Mouse (Mus musculus): Measurements from ENCODE around the gene Pik3r4. TPM values are rescaled to one million over a fixed set of nuclear protein-coding genes. Genes with fewer than 3 reads are reported as not detected.

Pik3r4 gene
- polyA plus RNA-seq, 1 experiment = 10.9 TPM

DNA sequence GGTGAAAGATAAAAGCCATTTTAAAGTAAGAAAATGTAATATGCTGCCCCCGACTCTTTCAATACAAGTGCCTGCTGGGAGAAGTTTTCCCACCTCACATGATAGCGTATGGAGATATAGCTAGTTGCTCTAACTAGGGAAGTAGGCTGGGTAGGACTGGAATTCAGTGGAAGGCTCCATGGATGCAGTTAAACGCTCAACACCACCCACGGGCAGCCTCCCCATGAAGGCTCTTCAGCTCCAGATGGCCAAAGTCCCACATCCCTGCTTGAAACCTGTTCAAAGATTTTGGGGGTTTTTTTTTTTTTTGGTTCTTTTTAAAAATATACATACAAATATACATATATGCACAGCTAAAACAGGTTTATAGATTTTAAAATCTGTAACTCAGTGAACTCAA, 77.7 kb downstream of the Pik3r4 start:
- no peak overlapping the region for H3ac ChIP-seq (ENCODE audit: control insufficient read depth, insufficient read length)
- no peaks in the 10 kb centered on the region for H3K36me3 ChIP-seq (ENCODE audit: control insufficient read depth, insufficient read depth)
- no peak overlapping the region for H3K4me2 ChIP-seq (ENCODE audit: low read depth)
- H3K4me3 ChIP-seq = no peak overlapping the region
- no peaks in the 10 kb centered on the region for H3K79me2 ChIP-seq (ENCODE audit: control insufficient read depth, insufficient read depth)
- TF ChIP-seq MYOD1 (IDR thresholded peaks at IDR 0.05; ENCODE audit: control insufficient read depth in 1 of 3, insufficient read length in 2 of 3, low read depth in 2 of 3) = no peak
- TF ChIP-seq REST (IDR thresholded peaks at IDR 0.05; ENCODE audit: insufficient read depth, insufficient read length) = no peak
- H3K27me3 ChIP-seq (ENCODE audit: control insufficient read depth, insufficient read depth, insufficient read length) = no peaks in the 10 kb centered on the region

DNA sequence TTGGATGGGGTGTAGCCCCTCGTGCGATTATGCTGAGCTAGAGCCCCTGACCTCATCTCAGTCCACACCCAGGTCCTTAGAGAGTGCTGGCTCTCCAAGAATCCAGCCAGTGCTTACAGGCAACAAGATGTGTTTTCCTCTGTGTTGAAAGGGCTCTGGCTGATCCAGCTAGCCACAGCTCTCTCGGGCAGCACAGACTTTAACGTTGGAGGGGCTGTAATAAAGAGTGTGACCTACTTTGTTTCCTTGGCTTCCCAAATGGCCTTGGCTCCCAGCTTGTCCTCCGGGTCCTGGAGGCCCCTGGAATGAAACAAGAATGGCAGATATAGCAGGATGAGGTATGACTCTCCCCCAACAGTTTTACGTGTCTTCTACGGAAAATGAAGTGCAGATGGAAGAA, 89.2 kb downstream of the Pik3r4 start:
- Histone ChIP-seq H3K4me2 (ENCODE audit: low read depth) (no peak overlapping the region), H3K79me2 (ENCODE audit: control insufficient read depth, insufficient read depth) (no peaks in the 10 kb centered on the region), H3K36me3 (ENCODE audit: control insufficient read depth, insufficient read depth) (no peaks in the 10 kb centered on the region), H3K4me3 (no peak overlapping the region), H3ac (ENCODE audit: control insufficient read depth, insufficient read length) (no peak overlapping the region), H3K27me3 (ENCODE audit: control insufficient read depth, insufficient read depth, insufficient read length) (no peaks in the 10 kb centered on the region)
- TF ChIP-seq SRF (IDR thresholded peaks at IDR 0.05; ENCODE audit: control insufficient read depth, insufficient read length, low read depth) (no peak), POLR2A (IDR thresholded peaks at IDR 0.05; ENCODE audit: insufficient read length, low read depth) (no peak), MAX (IDR thresholded peaks at IDR 0.05; ENCODE audit: low read depth) (no peak), MYOG (IDR thresholded peaks at IDR 0.05; ENCODE audit: control insufficient read depth in 1 of 3, insufficient read depth in 1 of 3, insufficient read length in 2 of 3, low read depth in 2 of 3) (no peak), MYOD1 (IDR thresholded peaks at IDR 0.05; ENCODE audit: control insufficient read depth in 1 of 3, insufficient read length in 2 of 3, low read depth in 2 of 3) (no peak), REST (IDR thresholded peaks at IDR 0.05; ENCODE audit: insufficient read depth, insufficient read length) (no peak), TCF3 (IDR thresholded peaks at IDR 0.05; ENCODE audit: insufficient read length, low read depth) (no peak), CEBPB (IDR thresholded peaks at IDR 0.05; ENCODE audit: insufficient read depth, poor library complexity, severe bottlenecking) (no peak), POLR2AphosphoS2 (IDR thresholded peaks at IDR 0.05; ENCODE audit: insufficient read length, low read depth) (no peak), E2F4 (IDR thresholded peaks at IDR 0.05; ENCODE audit: insufficient read depth) (no peak), TCF12 (IDR thresholded peaks at IDR 0.05; ENCODE audit: insufficient read depth, poor library complexity, severe bottlenecking) (no peak)

DNA sequence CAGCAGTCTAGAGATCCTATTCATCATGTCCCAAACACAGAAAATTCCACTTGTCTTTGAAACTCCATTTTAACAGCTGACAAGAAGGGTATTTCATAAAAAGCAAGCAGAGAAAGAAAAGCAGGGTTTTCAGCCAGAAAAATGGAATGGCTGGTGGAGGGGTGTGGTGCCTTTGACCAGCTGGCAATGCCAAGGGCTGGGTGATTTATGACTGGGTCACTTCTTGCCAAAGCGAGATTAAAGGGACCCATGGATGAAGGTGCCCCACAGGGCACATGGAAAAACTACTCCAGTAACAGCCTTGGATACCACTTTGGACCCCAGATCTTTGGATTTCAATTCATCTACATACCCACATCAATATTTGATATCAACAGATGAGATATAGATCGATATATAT, 91.9 kb downstream of the Pik3r4 start:
- Histone ChIP-seq H3K27me3 (ENCODE audit: control insufficient read depth, insufficient read depth, insufficient read length) (no peaks in the 10 kb centered on the region), H3K36me3 (ENCODE audit: control insufficient read depth, insufficient read depth) (no peaks in the 10 kb centered on the region), H3ac (ENCODE audit: control insufficient read depth, insufficient read length) (no peak overlapping the region), H3K4me3 (no peak overlapping the region), H3K4me2 (ENCODE audit: low read depth) (no peak overlapping the region), H3K79me2 (ENCODE audit: control insufficient read depth, insufficient read depth) (no peaks in the 10 kb centered on the region)
- TF ChIP-seq POLR2AphosphoS2 (IDR thresholded peaks at IDR 0.05; ENCODE audit: insufficient read length, low read depth) = no peak
- TF ChIP-seq TCF3 (IDR thresholded peaks at IDR 0.05; ENCODE audit: insufficient read length, low read depth) = no peak
- no peak for TF ChIP-seq MYOG (IDR thresholded peaks at IDR 0.05; ENCODE audit: control insufficient read depth in 1 of 3, insufficient read depth in 1 of 3, insufficient read length in 2 of 3, low read depth in 2 of 3)
- no peak for TF ChIP-seq USF1 (IDR thresholded peaks at IDR 0.05; ENCODE audit: low read depth)
- TF ChIP-seq TCF12 (IDR thresholded peaks at IDR 0.05; ENCODE audit: insufficient read depth, poor library complexity, severe bottlenecking) = no peak
- no peak for TF ChIP-seq REST (IDR thresholded peaks at IDR 0.05; ENCODE audit: insufficient read depth, insufficient read length)
- TF ChIP-seq E2F4 (IDR thresholded peaks at IDR 0.05; ENCODE audit: insufficient read depth) = no peak
- TF ChIP-seq POLR2A (IDR thresholded peaks at IDR 0.05; ENCODE audit: insufficient read length, low read depth) = no peak
- no peak for TF ChIP-seq MAX (IDR thresholded peaks at IDR 0.05; ENCODE audit: low read depth)
- TF ChIP-seq SRF (IDR thresholded peaks at IDR 0.05; ENCODE audit: control insufficient read depth, insufficient read length, low read depth) = no peak
- no peak for TF ChIP-seq MYOD1 (IDR thresholded peaks at IDR 0.05; ENCODE audit: control insufficient read depth in 1 of 3, insufficient read length in 2 of 3, low read depth in 2 of 3)
- TF ChIP-seq CEBPB (IDR thresholded peaks at IDR 0.05; ENCODE audit: insufficient read depth, poor library complexity, severe bottlenecking) = no peak

DNA sequence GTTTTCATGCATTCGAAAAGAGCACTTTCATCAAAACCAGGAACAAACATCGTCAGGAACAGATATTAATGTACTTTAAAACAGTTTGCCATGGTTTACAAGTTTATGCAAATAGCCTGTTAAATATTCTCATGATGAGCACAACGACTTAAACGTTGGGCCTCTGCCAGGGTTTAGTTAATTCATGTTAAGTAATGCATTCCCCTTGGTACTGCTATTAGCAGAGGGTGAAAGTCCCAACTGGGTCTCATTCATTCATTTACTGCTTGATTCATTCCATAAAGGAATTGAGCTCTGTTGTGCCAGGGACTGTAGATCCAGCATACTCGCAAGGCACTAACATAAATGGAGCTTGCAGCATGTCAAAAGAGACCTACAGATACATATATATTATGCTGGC, 92.4 kb downstream of the Pik3r4 start:
- no peak overlapping the region for H3ac ChIP-seq (ENCODE audit: control insufficient read depth, insufficient read length)
- H3K4me3 ChIP-seq = no peak overlapping the region
- H3K79me2 ChIP-seq (ENCODE audit: control insufficient read depth, insufficient read depth) = no peaks in the 10 kb centered on the region
- TF ChIP-seq POLR2AphosphoS2 (IDR thresholded peaks at IDR 0.05; ENCODE audit: insufficient read length, low read depth) (no peak), USF1 (IDR thresholded peaks at IDR 0.05; ENCODE audit: low read depth) (no peak), MAX (IDR thresholded peaks at IDR 0.05; ENCODE audit: low read depth) (no peak), REST (IDR thresholded peaks at IDR 0.05; ENCODE audit: insufficient read depth, insufficient read length) (no peak), CEBPB (IDR thresholded peaks at IDR 0.05; ENCODE audit: insufficient read depth, poor library complexity, severe bottlenecking) (no peak), E2F4 (IDR thresholded peaks at IDR 0.05; ENCODE audit: insufficient read depth) (no peak)
- no peaks in the 10 kb centered on the region for H3K36me3 ChIP-seq (ENCODE audit: control insufficient read depth, insufficient read depth)
- no peaks in the 10 kb centered on the region for H3K27me3 ChIP-seq (ENCODE audit: control insufficient read depth, insufficient read depth, insufficient read length)
- H3K4me2 ChIP-seq (ENCODE audit: low read depth) = no peak overlapping the region

Other genes with a start within 250 kb of the Pik3r4 start
- gene Aste1, start 247.6 kb upstream of the Pik3r4 start, polyA plus RNA-seq (2012; fragmentation: generic; extraction: Trizol) = 2.7 TPM
- 0.05 TPM for gene Nek11, start 247.5 kb upstream of the Pik3r4 start, polyA plus RNA-seq (2012; fragmentation: generic; extraction: Trizol)
- gene Atp2c1, start 115.7 kb upstream of the Pik3r4 start, polyA plus RNA-seq (2012; fragmentation: generic; extraction: Trizol) = 20.5 TPM
- gene Col6a6, start 185.2 kb downstream of the Pik3r4 start, polyA plus RNA-seq (2012; fragmentation: generic; extraction: Trizol) = 0.01 TPM